Mouse (Mus musculus) midbrain, embryonic 14.5 days (tissue): Measurements from ENCODE around the gene Hmmr. TPM values are rescaled to one million over a fixed set of nuclear protein-coding genes. Genes with fewer than 3 reads are reported as not detected.

Source experiments
- ATAC-seq: fragments of 200-750 bp; cut with Nextera tagmentation; 2 replicates; pipeline ENCODE4 v1.8.0; 2017; ENCODE audit warnings: moderate number of reproducible peaks, moderate library complexity; ENCODE audit not compliant: low FRiP score, low TSS enrichment
- DNase-seq: peaks from one replicate; pipeline ENCODE4 v3.0.0-alpha.2; 2015
- H3K27ac ChIP-seq: fragments of 300-500 bp; sonication (generic); replicated peaks from 2 replicates; pipeline ENCODE4 v1.5.1; 2014; ENCODE audit warnings: mild to moderate bottlenecking, low read depth, low read length, moderate library complexity
- H3K27me3 ChIP-seq: fragments of 300-500 bp; sonication (generic); 2 replicates; pipeline ENCODE4 v1.6.1; 2014; ENCODE audit warnings: low read length, control low read depth, mixed read lengths; ENCODE audit not compliant: control insufficient read depth, insufficient read depth
- H3K36me3 ChIP-seq: fragments of 300-500 bp; sonication (generic); 2 replicates; pipeline ENCODE4 v1.6.1; 2014; ENCODE audit warnings: low read length, control low read depth; ENCODE audit not compliant: control insufficient read depth, insufficient read depth
- H3K4me1 ChIP-seq: fragments of 300-500 bp; sonication (generic); 2 replicates; pipeline ENCODE4 v1.6.1; 2014; ENCODE audit warnings: mild to moderate bottlenecking, antibody characterized with exemption, low read length, control low read depth; ENCODE audit not compliant: control insufficient read depth, insufficient read depth
- H3K4me2 ChIP-seq: fragments of 300-500 bp; sonication (generic); 2 replicates; pipeline ENCODE4 v1.6.1; 2014; ENCODE audit warnings: mild to moderate bottlenecking, low read length, moderate library complexity
- H3K4me3 ChIP-seq: fragments of 300-500 bp; sonication (generic); replicated peaks from 2 replicates; pipeline ENCODE4 v1.5.1; 2014; ENCODE audit warnings: low read depth, low read length
- H3K9ac ChIP-seq: fragments of 300-500 bp; sonication (generic); replicated peaks from 2 replicates; pipeline ENCODE4 v1.6.1; 2014; ENCODE audit warnings: mild to moderate bottlenecking, low read length, moderate library complexity
- H3K9me3 ChIP-seq: fragments of 300-500 bp; sonication (generic); 2 replicates; pipeline ENCODE4 v1.6.1; 2016; ENCODE audit warnings: low read length, control low read depth, mixed read lengths; ENCODE audit not compliant: control insufficient read depth
- WGBS: fragments of 180-500 bp; shearing (Covaris S2); extraction: QIAGEN DNeasy Blood & Tissue Kit; methylation state at CpG from one replicate; pipeline ENCODE4 v1.1.7; 2014; 5-methylcytosine and 5-hydroxymethylcytosine counted together
- polyA plus RNA-seq: library from polyadenylated mRNA; unstranded; fragments of >200 nt; fragmentation: Nextera tagmentation; extraction: Ambion mirVana; gene quantifications from 2 replicates; pipeline ENCODE4 v1.2.1, GENCODE M21; 2014

The Hmmr gene
- polyA plus RNA-seq, 1 experiment from 2014 or later, result 8.7 TPM

DNA sequence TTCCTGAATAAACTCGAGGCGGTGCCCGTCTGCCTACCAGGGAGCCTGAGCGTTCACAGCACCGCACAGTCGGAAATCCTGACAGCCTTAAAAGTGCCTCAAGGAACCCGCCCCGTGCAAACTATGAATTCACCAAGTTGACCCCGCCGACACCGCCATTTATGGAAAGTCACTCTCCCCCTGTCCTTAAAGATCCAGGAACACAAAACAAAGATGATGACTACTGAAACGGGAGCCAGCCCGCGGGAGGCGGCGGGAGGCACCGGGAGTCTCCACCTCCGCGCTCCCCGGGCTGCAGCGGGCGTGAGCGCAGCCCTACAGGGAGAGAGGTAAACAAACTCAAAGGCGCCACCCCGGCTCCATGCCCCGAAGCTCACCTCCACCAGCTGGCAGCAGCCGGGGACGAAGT, 41.1 kb downstream of the Hmmr start:
- Histone ChIP-seq H3K9ac (peak overlapping the region; percentile 60), H3K4me2 (peak overlapping the region; percentile 88), H3K4me3 (peak overlapping the region; percentile 59), H3K4me1 (peaks cover 18% of the 10 kb centered on the region), H3K9me3 (no peaks in the 10 kb centered on the region), H3K27me3 (no peaks in the 10 kb centered on the region), H3K36me3 (peaks cover 5% of the 10 kb centered on the region), H3K27ac (peak overlapping the region; percentile 93)
- under 1% methylated on average over 28 of the region's 28 CpGs for WGBS
- DNase-seq (no peak), ATAC-seq (peak; percentile 62)

DNA sequence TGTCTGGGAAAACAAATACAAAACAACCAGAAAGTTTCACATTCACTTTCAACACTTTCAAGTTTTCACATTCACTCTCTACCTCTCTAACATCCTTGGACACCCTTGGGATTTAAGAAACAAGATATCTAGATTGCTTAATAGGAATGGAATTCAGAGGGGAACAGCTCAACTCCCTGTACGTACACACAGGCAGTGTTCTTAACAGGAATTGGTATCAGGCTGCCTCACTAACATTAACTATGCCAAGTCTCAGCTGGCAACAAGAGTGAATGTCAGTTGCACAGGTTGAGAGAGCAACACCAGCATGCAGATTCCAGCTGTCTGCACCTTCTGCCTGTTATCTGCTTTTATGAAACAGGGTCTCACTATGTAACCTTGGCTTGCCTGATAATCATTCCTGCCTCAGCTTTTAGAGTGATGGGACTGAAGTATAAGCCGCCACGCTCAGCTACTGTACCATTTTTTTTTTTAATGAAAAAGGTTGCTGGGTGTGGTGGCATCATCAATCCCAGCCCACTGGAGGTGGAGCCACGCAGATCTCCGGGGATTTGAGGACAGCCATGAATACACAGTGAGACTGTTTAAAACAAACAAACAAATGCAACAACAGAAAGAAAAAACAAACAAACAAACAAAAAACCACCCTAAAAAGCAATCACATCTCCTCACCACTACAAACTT, 42.6 kb downstream of the Hmmr start:
- 80% methylated on average over 5 of the region's 5 CpGs for WGBS
- Histone ChIP-seq H3K9ac (no peak overlapping the region), H3K4me2 (peak overlapping the region; percentile 88), H3K27ac (no peak overlapping the region), H3K9me3 (no peaks in the 10 kb centered on the region), H3K27me3 (no peaks in the 10 kb centered on the region), H3K4me3 (no peak overlapping the region), H3K36me3 (peaks cover 18% of the 10 kb centered on the region), H3K4me1 (peaks cover 18% of the 10 kb centered on the region)
- DNase-seq, result no peak
- ATAC-seq, result no peak

DNA sequence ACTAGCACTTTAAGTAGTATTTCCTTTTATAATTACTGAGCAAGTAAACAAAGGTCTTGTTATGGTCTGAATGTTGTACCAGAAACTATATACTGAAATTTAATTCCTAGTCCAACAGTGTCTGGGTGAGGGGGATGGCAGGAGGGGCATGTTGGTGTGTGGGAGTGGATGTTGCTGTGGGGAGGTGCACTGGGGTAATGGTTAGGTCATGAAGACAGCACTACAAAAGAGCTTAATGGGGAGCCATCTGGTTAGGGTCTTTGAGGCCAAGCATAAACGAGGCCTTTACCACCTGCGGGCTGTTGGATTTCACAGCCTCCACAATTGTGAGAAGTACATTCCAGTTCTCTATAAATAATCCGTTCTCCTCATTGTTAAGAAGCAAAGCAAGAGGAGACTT, 49.9 kb downstream of the Hmmr start:
- no peak for ATAC-seq
- Histone ChIP-seq H3K9ac (no peak overlapping the region), H3K4me1 (no peaks in the 10 kb centered on the region), H3K27ac (no peak overlapping the region), H3K36me3 (peaks cover 79% of the 10 kb centered on the region), H3K27me3 (no peaks in the 10 kb centered on the region), H3K9me3 (no peaks in the 10 kb centered on the region), H3K4me2 (no peak overlapping the region), H3K4me3 (no peak overlapping the region)
- DNase-seq, result no peak
- 78% methylated on average over 3 of the region's 3 CpGs for WGBS

- ATAC-seq (no peak), DNase-seq (no peak)
- Histone ChIP-seq H3K9ac (no peak overlapping the region), H3K4me3 (no peak overlapping the region), H3K4me2 (no peak overlapping the region), H3K27me3 (no peaks in the 10 kb centered on the region), H3K36me3 (peaks cover 86% of the 10 kb centered on the region), H3K9me3 (no peaks in the 10 kb centered on the region), H3K4me1 (no peaks in the 10 kb centered on the region), H3K27ac (no peak overlapping the region)
- WGBS, result 97% methylated on average over 3 of the region's 3 CpGs
Measured at GRCm38 (mm10) chr11:40682456-40682855, 50.8 kb downstream of the Hmmr start.

DNA sequence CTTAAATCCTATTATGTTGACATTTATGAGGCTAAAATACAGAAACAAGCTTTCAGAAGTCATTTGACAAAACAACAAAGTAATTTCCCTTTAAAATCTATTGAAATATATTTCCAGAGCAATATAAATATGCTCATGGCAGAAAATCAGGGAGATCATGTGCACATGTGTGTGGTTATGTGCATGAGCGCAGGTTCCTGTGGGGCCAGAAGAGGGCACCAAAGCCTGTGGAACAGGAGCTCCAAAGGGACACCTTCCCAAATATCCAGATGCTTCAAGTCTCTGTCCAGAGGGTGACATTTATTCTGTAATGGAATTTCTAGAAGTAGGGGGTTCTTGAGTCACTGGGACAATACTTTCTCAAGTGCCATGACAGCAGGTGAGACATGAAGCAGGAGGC, 56.1 kb downstream of the Hmmr start:
- peaks cover 47% of the 10 kb centered on the region for H3K36me3 ChIP-seq

DNA sequence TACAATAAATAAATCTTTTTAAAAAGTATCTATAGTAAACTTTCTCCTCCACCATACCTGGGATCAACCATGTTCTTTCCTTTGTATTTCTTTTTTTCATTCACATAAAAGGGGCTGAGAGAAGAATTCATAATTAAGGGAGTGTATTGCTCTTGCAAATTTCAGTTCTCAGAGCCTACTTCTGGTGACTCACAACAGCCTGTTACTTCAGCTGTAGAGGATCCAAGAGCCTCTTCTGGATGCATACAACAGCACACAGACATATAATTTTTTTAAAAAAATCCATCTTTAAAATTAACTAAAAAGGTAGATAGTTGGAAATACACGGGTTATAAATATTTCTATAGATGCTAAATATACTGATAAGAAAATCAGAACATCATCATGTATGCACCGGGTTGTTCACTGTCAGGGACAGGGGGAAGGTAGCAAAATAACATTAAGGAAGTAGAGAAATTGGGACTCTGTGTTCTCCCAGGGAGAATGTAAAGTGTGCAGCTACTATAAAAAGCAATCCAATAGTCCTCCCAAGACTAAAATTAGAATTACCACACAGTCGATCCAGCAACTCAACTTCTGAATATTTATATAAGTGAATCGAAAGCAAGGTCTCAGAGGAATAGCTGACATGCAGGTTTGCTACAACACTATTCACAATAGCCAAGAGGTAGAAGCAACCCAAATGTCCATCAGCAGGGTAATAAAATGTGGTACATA, 58.0 kb downstream of the Hmmr start:
- DNase-seq (no peak), ATAC-seq (no peak)
- Histone ChIP-seq H3K4me3 (no peak overlapping the region), H3K9ac (no peak overlapping the region), H3K27ac (no peak overlapping the region), H3K27me3 (no peaks in the 10 kb centered on the region), H3K36me3 (peaks cover 30% of the 10 kb centered on the region), H3K9me3 (no peaks in the 10 kb centered on the region), H3K4me1 (no peaks in the 10 kb centered on the region), H3K4me2 (no peak overlapping the region)
- WGBS, result 79% methylated on average over 4 of the region's 4 CpGs

More for the DNA sequence above, 56.1 kb downstream of the Hmmr start:
- no peaks in the 10 kb centered on the region for H3K9me3 ChIP-seq
- H3K27ac ChIP-seq, result no peak overlapping the region
- 95% methylated on average over 1 of the region's 1 CpGs for WGBS
- no peak overlapping the region for H3K9ac ChIP-seq
- no peaks in the 10 kb centered on the region for H3K27me3 ChIP-seq
- ATAC-seq, result no peak
- H3K4me1 ChIP-seq, result no peaks in the 10 kb centered on the region
- H3K4me3 ChIP-seq, result no peak overlapping the region
- H3K4me2 ChIP-seq, result no peak overlapping the region
- no peak for DNase-seq

Other genes with a start within 250 kb of the Hmmr start
- gene Mat2b, start 38.2 kb downstream of the Hmmr start, polyA plus RNA-seq, result 55.3 and 69.9 TPM in 2 replicates
- gene Nudcd2, start 245 bp upstream of the Hmmr start, polyA plus RNA-seq, result 62.9 and 74.9 TPM in 2 replicates
- 31.0 and 43.6 TPM in 2 replicates for gene Ccng1, start 21.9 kb upstream of the Hmmr start, polyA plus RNA-seq